Mouse (Mus musculus) ES-Bruce4 (cell line): ENCODE measurements at regions not wholly inside any gene's neighbourhood (a gene's known extent, or its start where the extent isn't known, plus 50 kb on each side); places are given as distances from the start of the nearest gene placed in this dataset.

Source experiments
- CTCF ChIP-seq: IDR thresholded peaks from one replicate; pipeline ENCODE4 v1.8.1; 2011; ENCODE audit warnings: low read depth, low read length
- EP300 ChIP-seq: IDR thresholded peaks from 2 replicates; pipeline ENCODE4 v1.6.1; 2011; ENCODE audit warnings: low read depth, low read length; ENCODE audit not compliant: insufficient read depth
- POLR2A ChIP-seq: IDR thresholded peaks from one replicate; pipeline ENCODE4 v1.8.1; 2011; ENCODE audit warnings: low read length; ENCODE audit not compliant: insufficient read depth

- TF ChIP-seq CTCF: no peak
- no peak for TF ChIP-seq POLR2A
- no peak for TF ChIP-seq EP300
Measured at GRCm38 (mm10) chr1:91715341-91715740, 85.9 kb upstream of the Twist2 start.
